Mouse (Mus musculus) gastrocnemius, adult 8-10 months (tissue): ENCODE measurements around the gene Treml2. TPM values are rescaled to one million over a fixed set of nuclear protein-coding genes. Genes with fewer than 3 reads are reported as not detected.

Experiments used
- DNase-seq, 2 experiments: peaks; one replicate each; pipeline ENCODE4 v3.0.0; 2022; ENCODE audit warnings: low spot score in 2 of 2
- total RNA-seq, 4 experiments: library from RNA; stranded (reverse); gene quantifications; 2 replicates each; pipeline ENCODE4 v1.2.4; 2022

Gene Treml2
- under 1 TPM in 2 of 4 experiments, not detected in 2; 0.15 to 0.40 TPM for total RNA-seq

GRCm38 (mm10) chr17:48299203-48299602 is at the start of gene Treml2:
TSS of gene Treml2 (plus strand) at chr17:48299498.
- no peak for DNase-seq

DNA sequence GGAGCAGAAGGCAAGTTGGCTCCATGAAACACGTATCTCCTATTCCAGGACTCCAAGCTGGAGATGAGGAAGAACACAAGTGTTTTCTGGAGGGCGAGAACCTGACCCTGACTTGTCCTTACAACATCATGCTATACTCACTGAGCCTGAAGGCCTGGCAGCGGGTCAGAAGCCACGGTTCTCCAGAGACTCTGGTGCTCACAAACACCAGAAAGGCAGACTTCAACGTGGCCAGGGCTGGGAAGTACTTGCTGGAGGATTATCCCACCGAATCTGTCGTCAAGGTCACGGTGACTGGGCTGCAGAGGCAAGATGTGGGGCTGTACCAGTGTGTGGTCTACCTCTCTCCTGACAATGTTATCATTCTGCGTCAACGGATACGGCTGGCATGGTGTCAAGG is 49.8 kb upstream of the Treml2 start:
- no peak for DNase-seq

DNA sequence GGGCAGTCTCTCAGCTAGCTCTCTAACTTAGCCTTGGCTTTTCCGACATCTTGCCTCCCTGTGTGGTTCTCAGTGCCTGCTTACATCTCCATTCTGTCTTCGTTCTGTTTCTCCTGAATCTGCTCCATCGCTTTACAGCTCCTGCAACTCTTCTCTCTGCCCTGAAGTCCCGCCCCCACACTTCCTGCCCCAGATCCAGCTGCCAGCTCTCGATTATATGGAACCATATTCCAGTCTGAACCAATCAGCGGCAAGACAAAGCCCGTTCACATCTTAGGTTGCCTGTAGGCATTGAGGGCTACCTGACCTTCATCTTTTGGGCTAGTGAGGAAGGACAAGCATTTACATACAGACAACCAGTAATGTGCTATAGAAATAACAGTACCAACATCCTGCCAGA is 48.7 kb upstream of the Treml2 start:
- DNase-seq: no peak

DNA sequence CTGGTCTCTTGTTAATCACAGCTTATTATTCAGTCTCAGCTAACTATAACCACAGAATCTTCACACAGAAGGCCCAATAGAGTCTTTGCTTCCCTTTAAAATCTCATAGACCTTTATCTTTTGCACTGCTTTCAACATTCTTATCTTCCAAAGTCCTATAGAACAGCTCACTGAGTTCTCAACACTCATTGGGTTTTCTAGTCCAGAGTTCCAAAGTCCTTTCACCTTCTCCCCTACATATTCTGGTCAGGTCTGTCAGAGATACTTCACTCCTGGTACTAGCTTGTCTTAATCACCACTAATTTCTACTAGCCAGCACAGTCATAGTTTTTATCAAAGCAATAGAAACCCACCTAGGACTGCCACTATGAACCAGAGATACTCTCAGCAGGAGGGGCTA is 42.7 kb upstream of the Treml2 start:
- DNase-seq: no peak

DNA sequence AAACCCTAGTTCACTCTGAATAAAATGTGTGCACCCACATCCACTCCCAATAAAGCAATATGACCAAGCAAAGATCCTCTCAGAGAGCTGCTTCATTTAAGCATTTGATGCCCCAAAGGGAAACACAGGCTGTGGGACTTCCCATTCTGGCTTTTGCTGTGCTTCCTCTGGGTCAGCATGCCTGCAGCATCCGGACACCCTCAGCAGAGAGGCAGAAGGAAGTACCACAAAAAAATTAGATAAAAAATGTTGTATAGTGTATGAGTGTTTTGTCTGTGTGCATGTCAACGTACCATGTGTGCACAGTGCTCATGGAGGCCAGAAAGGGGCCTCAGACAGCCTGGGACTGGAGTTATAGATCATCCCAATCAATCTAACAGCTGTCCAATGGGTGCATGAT is 37.4 kb upstream of the Treml2 start:
- no peak for DNase-seq

DNA sequence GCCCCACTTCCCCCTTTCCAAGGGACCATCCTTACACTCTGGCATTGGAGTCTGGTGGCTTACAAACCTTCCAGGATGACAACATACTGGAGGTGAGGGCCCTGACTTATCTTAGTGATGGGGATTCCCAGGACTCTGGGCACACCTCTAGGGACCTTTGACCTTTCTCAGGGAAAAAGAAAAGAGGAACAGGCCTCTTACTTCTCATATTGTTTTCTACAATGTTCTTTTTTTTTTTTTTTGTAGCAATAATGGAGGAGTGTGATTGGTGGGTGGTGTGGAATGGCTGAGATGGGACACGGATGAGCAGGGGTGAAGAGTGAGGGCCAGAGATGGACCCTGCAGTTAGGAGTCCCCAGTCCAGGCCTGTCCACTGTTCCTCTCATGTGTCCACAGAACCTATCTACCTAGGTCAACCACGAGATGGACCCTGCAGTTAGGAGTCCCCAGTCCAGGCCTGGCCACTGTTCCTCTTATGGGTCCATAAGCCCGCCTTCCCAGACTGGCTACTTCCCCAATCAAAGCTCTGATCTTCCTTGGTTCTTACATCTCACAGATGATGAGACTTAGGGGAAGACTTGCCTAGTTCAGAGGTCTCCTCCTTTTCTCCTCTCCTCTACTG is 35.4 kb upstream of the Treml2 start, which contains the start of gene Treml4:
Gene Treml4, plus strand, starts transcription at position 555 of the 622 bp plus-strand sequence.
- DNase-seq: no peak

DNA sequence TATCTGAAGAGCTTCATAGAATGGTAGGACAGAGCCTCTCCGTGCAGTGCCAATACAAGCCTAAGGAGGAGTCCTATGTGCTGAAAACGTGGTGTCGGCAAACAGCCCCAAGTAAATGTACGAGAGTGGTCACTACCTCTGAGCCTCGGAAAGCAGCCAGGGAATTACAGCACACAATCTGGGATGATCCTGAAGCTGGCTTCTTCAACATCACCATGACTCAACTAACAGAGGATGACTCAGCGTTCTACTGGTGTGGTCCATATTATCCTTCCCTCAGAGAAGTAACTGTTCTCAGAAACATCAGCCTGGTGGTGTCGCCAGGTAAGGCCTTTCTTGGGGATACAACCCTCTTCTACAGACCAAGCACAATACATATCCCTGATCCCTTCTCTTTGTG is 34.6 kb upstream of the Treml2 start:
- no peak for DNase-seq

- DNase-seq: no peak
Measured at GRCm38 (mm10) chr17:48266138-48266537, 33.2 kb upstream of the Treml2 start.

- DNase-seq: no peak
Measured at GRCm38 (mm10) chr17:48266610-48267304, 32.5 kb upstream of the Treml2 start.

- no peak for DNase-seq
Measured at GRCm38 (mm10) chr17:48267591-48267990, 31.7 kb upstream of the Treml2 start.

- no peak for DNase-seq
Measured at GRCm38 (mm10) chr17:48268276-48268675, 31.0 kb upstream of the Treml2 start.

- DNase-seq: no peak
Measured at GRCm38 (mm10) chr17:48269833-48270232, 29.5 kb upstream of the Treml2 start.

DNA sequence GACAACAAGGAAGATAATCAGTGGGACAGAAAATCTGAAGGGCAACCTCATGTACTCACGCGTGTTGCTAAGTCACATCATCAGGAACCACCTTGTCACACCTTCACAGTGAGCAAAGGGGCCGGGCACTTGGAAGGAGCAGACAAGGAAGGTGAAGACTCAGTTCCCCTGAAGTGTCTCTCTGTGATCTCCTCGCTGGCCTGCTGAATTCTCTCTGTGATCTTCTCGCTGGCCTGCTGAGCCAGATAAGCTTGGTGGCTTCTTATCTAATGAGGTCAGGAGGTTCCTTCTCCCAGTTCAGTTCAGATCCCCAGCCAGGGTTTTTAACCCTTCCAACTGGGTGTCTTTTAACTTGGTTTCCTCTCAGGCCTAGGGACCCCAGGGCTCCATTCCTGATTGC is 27.1 kb upstream of the Treml2 start:
- DNase-seq: no peak

DNA sequence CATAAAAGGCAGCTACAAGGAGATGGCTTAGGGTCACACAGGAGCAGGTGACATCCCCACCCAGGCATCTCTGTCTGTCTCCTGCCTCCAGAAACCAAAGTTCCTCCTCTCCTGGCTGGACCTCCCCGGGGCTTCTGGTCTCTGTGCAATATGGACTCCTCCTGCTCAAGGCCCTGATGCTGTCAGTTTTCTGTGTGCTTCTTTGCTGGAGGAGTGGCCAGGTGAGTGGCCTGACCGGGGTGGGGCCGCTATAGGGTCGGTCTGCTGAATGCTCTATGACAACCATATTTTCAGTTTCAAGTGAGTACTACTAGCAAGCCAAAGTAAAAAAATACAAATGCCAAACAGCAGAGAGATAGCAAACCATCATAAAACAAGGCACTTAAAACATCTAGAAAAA is 26.7 kb upstream of the Treml2 start:
- no peak for DNase-seq

DNA sequence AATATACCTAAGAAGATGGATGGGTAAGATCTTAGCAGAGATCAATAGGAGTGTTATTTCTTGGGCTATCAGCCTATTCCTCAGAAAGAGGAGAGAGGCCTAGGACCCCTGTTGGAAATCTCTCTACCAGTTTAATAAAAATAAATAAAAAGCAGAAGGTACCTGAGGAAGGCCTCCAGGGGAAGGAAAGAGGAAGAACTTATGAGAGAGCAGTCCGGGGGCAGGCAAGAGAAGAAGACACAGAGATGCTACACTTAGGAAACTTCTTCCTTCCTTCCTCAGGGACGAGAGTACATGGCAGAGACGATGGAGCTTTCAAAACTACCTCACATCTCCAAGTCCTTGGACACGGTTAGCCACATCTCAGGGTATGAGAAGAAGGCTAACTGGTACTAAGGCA is 25.2 kb upstream of the Treml2 start:
- no peak for DNase-seq

- DNase-seq: peak; percentile 49 to 50
Measured at GRCm38 (mm10) chr17:48274885-48275284, 24.4 kb upstream of the Treml2 start.

DNA sequence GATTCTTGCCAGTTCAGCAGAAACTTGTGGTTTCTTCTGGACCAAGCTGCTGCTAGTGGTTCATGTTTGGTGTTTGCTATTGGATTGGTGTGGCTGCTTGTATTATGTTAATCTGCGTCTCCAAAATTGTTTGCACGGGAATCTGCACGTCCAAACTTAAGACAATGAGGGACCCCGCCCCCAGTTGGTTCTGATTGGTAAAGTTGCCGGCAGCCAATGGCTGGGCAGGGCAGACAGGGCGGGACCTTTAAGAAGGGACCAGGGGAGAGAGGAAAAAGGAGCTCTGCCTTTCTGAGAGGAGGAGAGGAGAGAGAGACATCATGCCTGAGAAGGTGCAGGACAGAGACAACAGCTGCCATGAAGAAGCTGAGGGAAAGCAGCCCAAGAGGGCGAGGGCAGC is 23.6 kb upstream of the Treml2 start:
- no peak for DNase-seq

DNA sequence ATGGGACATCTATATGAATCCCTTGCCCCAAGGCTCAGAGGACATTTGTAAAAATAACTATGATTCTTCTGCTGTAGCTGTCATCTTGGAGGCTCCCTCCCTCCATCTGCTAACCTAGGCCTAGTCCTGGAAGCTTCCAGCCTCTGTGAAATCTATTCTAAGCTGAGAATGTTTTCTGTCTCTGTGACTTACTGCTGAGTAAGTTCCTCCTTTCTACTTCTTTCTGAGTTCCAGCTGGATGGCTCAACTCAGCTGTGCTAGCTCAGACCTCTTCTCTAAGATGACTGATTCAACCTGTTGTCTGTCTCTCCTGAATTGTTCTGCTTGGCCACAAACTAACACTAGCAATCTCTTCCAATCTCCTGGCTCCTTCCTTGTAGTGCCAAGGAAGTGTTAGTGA is 20.9 kb upstream of the Treml2 start:
- DNase-seq: no peak

GRCm38 (mm10) chr17:48279002-48279401 is 20.3 kb upstream of the Treml2 start:
- DNase-seq: no peak

DNA sequence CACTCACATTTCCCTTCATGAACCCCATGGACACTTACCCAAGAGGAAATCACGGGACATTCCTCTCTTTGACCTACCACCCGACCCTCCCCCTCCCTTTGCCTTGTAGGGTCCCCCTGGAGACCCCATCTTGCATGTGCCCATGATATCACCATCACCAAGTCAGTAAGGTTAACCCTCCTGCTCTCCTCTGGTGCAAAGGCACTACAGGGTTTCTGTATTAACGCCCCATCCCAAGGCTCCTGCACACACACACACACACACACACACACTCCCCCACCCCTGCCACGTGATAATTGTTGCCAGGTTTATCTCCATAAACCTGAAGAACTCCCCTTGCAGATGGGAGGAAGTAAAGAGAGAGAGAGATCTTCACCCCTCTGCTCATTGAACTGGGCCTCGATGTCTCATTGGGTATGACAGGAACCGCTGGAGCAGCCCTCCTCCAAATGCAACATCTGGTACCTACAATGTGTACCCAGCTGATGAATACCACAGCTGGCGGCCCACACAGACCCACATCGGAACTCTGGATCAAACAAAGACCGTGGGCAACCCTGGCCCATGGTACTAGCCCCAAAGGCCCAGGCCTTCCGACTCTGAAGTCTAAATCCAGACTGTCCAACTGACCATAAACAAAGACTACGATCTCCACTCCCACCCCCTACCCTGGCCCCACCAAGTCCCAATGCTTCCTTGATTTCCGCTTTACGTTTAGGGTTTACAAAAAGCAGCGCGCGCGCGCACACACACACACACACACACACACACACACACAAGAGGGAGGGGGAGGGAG is 18.2 kb upstream of the Treml2 start:
- DNase-seq: no peak

DNA sequence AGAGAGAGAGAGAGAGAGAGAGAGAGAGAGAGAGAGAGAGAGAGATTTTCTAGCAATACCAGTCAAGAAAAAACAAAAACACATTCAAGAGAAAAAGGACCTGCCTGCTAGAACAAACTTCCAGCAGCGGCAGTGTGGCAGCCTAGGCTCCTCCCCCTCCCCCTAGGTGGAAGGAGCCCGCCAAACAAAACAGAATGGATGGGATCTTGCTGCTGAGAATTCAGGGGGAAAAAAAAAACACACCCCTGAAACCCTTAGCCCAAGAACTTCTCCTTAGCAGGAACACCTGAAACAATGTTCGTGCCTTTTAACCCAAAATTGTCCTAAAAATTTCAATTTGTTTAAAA is 17.6 kb upstream of the Treml2 start:
- DNase-seq: no peak

DNA sequence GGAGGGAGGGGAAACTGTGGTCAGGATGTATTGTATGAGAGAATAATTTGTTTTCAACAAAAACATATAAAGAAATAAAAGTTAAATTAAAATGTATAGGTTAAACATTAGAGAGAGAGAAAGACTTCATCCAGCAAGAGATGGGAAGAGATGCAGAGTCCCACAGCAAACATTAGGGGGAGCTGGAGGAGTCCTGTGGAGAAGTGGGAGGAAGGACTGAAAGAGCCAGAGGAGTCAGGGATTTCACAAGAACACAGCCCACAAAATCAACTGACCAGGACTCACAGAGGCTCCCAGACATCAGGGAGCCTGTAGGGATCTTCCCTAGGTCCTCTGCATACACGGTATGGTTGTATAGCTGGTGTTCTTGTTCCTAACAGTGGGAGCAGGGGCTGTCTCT is 12.5 kb upstream of the Treml2 start:
- DNase-seq: no peak

GRCm38 (mm10) chr17:48287276-48287675 is 12.0 kb upstream of the Treml2 start:
- DNase-seq: no peak
